Mouse (Mus musculus): ENCODE data around the gene Cerk. TPM values are rescaled to one million over a fixed set of nuclear protein-coding genes. Genes with fewer than 3 reads are reported as not detected.
"Not testable (repeated sequence)": the region's sequence is repeated elsewhere in the genome, so short reads cannot be mapped to it uniquely, and the experiment has no call there.

Gene Cerk
- polyA plus RNA-seq, 1 experiment from 2014 or later = 19.0 TPM

DNA sequence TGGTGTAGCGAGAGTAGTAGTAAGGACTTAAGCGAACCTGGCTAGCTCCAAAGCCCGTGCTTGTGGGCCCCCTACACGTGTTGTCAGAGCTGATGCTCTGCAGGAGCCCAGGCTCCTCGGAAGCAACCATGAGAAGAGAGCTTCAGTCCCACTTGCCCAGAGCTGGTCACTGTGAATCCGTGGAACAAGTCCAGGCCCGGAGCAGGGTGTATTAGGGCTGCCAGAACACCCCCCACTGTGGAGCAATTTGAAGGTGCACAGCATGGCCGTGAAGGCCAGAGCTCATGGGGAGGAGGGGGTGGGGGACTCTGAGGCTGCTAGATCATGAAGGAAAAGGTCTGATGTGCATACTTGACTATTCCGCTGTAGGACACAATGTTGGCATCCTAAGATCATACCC lies 84.4 kb downstream of the Cerk start:
- Histone ChIP-seq H3K4me2 (no peak overlapping the region), H3K27ac (no peak overlapping the region), H3K9me3 (replicated peaks) (no peaks in the 10 kb centered on the region), H3K9ac (no peak overlapping the region), H3K36me3 (ENCODE audit: poor library complexity, severe bottlenecking) (peaks cover 64% of the 10 kb centered on the region), H3K4me1 (peaks cover 7% of the 10 kb centered on the region), H3K27me3 (no peaks in the 10 kb centered on the region), H3K4me3 (no peak overlapping the region)
- 88% methylated on average over 9 of the region's 9 CpGs for WGBS
- no peak for ATAC-seq

DNA sequence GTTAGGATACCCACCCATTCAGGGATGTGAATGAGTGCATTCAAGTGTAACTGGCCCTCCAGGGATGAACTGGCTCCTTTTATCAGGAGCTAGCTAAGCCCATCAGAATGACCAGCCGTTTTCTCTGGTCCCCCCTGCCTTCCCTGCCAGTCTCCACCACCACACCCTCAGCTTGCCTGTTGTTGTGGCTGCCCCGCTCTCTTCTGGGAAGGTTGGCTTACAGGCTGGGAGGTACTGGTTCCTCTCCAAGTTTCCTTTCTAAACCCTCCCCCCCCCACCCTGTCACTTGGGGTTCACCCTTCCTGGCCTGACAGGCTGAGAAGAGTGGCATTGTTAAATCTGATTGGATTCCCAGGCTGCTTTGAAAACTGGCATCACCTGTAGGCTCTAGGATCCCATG lies 88.1 kb downstream of the Cerk start:
- no peaks in the 10 kb centered on the region for H3K27me3 ChIP-seq
- H3K4me3 ChIP-seq = no peak overlapping the region
- peak overlapping the region; percentile 16; the same call in 1 of the 2 replicates for H3K9ac ChIP-seq
- no peak overlapping the region for H3K27ac ChIP-seq
- peaks cover 7% of the 10 kb centered on the region for H3K4me1 ChIP-seq
- H3K36me3 ChIP-seq (ENCODE audit: poor library complexity, severe bottlenecking) = peaks cover 66% of the 10 kb centered on the region
- 27% methylated on average over 2 of the region's 2 CpGs for WGBS
- ATAC-seq = no peak
- no peak overlapping the region for H3K4me2 ChIP-seq
- H3K9me3 ChIP-seq (replicated peaks) = no peaks in the 10 kb centered on the region

DNA sequence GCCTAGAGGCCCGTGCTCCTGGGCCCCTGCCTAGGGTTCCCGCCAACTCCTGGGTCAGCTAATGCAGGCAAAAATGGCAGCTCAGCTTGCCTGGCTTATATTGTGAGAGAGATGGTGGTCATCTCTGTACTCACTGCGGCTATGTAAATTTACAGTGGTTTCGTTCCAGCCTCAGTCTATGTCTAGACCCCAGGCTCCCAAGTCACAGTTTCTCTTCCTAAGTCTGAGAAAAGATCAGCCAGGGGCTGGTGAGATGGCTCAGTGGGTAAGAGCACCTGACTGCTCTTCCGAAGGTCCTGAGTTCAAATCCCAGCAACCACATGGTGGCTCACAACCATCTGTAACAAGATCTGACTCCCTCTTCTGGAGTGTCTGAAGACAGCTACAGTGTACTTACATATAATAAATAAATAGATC lies 89.3 kb downstream of the Cerk start:
- not testable (repeated sequence) for ATAC-seq
- 99% methylated on average over 5 of the region's 5 CpGs for WGBS
- peaks cover 63% of the 10 kb centered on the region for H3K36me3 ChIP-seq (ENCODE audit: poor library complexity, severe bottlenecking)

DNA sequence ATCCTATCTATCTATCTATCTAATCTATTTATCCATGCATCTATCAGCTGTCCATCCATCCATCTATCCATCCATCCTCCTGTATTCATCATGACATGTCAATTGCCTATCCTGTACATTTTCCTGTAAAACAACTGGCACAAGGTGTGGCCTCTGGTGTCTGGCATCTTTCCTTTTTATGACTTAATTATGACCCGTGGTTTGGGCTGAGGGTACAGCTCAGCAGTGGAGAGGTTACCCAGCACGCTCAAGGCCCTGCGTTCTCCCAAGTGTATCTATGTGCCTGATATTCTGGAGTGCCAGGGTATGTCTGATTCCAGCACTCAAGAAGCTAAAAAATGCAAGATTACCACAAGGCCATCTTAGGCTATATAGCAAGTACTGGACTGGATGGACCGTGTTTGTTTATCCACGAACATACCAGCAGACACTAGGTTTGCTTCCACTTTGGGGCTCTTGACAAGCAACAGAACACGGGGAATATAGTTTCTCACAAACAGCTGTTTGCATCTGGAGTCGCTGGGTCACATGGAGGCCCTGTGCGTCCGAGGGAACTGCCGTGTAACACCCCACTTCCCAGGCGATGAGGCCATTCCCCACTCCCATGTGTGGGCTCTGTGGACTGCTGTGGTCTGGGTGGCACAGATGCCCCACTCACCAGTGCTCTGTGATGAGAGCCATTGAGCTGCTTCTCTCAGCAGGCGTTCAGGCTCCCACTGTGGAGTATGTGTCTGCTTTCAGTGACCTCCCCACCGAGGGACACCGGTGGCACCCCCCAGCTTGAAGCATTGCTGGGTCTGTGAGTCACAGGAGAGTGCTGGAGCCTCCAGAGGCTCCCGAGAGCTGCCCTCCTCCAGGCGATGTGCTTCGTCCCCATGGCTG lies 90.0 kb downstream of the Cerk start:
- 92% methylated on average over 17 of the region's 17 CpGs for WGBS
- ATAC-seq = no peak
- no peaks in the 10 kb centered on the region for H3K9me3 ChIP-seq (replicated peaks)
- H3K36me3 ChIP-seq (ENCODE audit: poor library complexity, severe bottlenecking) = peaks cover 63% of the 10 kb centered on the region
- H3K9ac ChIP-seq = no peak overlapping the region
- no peaks in the 10 kb centered on the region for H3K27me3 ChIP-seq
- peaks cover 12% of the 10 kb centered on the region for H3K4me1 ChIP-seq
- H3K4me2 ChIP-seq = no peak overlapping the region
- H3K27ac ChIP-seq = no peak overlapping the region
- H3K4me3 ChIP-seq = no peak overlapping the region

More for the DNA sequence above, 89.3 kb downstream of the Cerk start:
- H3K4me2 ChIP-seq; H3K9ac ChIP-seq; H3K9me3 ChIP-seq (replicated peaks); H3K27me3 ChIP-seq; H3K27ac ChIP-seq; H3K4me3 ChIP-seq: not testable (repeated sequence)
- H3K4me1 ChIP-seq = peaks cover 12% of the 10 kb centered on the region

DNA sequence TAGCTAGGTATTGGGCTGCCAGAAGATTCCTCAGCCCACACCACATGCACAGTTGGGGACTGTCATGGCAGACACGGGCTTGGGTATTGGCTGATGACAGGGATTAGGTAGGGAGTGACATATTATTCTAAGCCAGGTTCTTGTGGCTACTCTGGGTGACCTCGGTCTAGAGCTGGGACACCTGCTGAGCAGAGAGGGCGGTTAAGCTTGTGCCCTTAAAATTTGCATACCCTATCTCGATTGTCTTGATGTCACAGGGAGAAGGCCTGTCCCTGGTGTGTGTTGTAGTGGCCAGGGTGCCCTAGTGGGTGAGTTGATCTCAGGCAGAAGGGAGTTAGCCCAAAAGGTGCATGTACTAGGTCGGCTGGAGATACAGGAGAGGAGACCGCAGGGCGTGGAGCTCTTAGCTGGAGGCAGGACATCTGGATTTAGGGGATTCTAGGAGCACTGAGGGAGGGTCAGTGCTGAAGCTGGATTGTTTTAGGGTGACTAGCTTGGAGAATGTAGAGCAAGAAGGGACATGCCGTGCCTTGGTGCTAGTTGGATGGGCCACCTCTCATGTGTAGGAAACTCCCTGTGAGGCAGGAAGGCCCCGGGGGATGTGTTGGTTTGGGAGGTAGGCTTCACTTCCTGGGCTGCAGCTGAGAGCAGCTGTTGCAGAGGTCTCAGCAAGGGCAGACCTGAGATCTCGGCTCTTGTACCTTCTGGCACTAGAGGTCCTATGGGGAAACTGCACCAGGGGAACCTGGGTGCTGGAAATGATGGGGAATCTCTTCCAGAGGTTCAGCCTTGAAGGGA lies 91.4 kb downstream of the Cerk start:
- no peak overlapping the region for H3K4me3 ChIP-seq
- H3K4me1 ChIP-seq = peaks cover 25% of the 10 kb centered on the region
- ATAC-seq = no peak
- H3K4me2 ChIP-seq = no peak overlapping the region
- WGBS = 86% methylated on average over 10 of the region's 10 CpGs
- H3K27ac ChIP-seq = no peak overlapping the region
- peaks cover 58% of the 10 kb centered on the region for H3K36me3 ChIP-seq (ENCODE audit: poor library complexity, severe bottlenecking)
- no peaks in the 10 kb centered on the region for H3K9me3 ChIP-seq (replicated peaks)
- no peak overlapping the region for H3K9ac ChIP-seq
- H3K27me3 ChIP-seq = no peaks in the 10 kb centered on the region

DNA sequence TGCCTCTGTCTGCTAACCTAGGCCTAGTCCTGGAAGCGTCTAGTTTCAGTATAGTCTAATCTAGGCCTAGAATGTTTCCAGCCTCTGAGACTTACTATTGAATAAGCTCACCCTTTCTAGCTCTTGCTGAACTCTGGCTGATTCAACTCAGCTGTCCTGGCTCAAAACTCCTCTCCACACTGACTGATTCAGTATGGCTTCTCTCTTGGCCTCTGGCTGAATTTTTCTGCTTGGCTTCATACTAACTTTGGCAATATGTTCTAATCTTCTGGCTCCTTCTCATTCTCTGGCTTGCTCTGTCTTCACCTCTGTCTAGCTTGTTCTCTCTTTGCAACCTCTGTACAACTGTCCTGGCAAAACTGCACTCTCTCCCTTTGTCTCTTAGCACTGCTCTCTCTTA lies 92.7 kb downstream of the Cerk start:
- ATAC-seq = no peak
- peaks cover 47% of the 10 kb centered on the region for H3K36me3 ChIP-seq (ENCODE audit: poor library complexity, severe bottlenecking)
- no peaks in the 10 kb centered on the region for H3K27me3 ChIP-seq
- H3K27ac ChIP-seq = no peak overlapping the region
- no peak overlapping the region for H3K4me2 ChIP-seq
- no peak overlapping the region for H3K4me3 ChIP-seq
- H3K9ac ChIP-seq = no peak overlapping the region
- whole genome bisulfite sequencing = 80% methylated on average over 1 of the region's 1 CpGs
- no peaks in the 10 kb centered on the region for H3K9me3 ChIP-seq (replicated peaks)
- H3K4me1 ChIP-seq = peaks cover 36% of the 10 kb centered on the region

DNA sequence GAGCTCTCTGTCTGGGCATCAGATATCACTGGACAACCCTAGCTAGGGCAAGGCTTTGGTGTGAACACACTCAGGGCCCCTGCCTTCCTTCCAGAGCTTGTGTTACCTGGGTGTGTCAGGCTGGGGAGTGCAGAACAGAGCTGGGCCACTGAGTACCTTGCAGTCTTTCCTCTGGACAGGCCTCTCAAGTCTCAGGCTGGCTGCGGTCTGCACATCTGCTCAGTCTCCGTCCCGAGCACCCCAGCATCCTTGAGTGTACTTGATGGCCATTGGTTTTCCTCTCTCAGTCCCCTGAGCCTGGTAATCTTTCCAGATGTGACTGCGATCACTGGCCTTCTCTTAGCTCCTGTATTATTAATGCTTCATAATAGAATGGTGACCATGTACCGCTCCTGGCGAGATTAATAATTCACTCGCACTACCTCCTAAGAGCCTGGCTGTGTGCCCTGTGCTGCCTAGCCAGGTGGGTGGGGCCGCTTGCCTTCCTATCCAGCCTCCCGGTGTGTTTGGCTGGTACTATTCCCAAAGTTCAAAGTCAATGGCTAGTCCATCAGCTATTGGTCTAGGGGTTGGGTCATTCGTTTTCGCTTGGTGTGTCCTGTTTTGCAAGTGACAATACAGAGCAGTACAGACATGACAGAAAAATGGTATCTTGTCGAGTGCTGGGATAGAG lies 93.8 kb downstream of the Cerk start:
- Histone ChIP-seq H3K4me2 (no peak overlapping the region), H3K36me3 (ENCODE audit: poor library complexity, severe bottlenecking) (peaks cover 47% of the 10 kb centered on the region), H3K9me3 (replicated peaks) (no peaks in the 10 kb centered on the region), H3K27me3 (no peaks in the 10 kb centered on the region), H3K4me3 (no peak overlapping the region), H3K9ac (no peak overlapping the region), H3K27ac (no peak overlapping the region), H3K4me1 (peaks cover 39% of the 10 kb centered on the region)
- 94% methylated on average over 12 of the region's 12 CpGs for WGBS
- no peak for ATAC-seq

DNA sequence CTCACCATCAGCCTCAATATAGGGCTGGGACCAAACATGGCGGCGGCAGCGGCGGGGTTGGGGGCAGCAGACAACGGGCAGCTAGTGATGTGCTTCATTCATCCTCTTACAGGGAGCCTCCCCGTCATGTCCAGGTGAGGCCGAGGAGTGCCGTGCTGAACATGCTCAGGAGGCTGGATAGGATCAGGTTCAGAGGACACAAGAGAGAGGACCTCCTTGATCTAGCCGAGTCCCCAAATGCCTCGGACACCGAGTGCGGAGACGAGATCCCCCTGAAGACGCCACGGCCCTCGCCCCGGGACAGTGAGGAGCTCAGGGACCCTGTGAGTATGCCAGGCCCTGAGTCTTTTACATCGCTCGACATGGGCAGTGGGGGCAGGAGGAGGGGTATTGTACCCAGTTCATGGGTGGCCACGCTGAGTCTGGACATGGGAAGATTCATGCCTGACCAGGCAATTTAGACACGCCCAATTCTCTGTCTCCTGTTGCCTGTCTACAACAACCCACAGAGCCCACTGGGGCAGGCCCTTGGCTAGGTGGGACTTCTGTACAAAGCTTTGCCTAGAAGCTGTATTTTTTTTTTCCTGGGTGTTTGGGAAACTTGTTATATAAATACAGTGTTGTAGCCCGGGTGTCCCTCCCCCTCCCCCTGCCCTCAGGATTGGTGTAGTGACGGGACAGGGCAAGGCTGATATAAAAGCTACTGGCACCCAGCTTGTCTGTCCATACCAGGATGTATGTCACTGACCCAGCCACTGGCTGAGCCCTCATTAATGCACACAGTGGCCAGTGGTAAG lies 94.5 kb downstream of the Cerk start:
- no peak overlapping the region for H3K4me2 ChIP-seq
- no peak for ATAC-seq
- H3K9ac ChIP-seq = no peak overlapping the region
- no peak overlapping the region for H3K27ac ChIP-seq
- 90% methylated on average over 23 of the region's 23 CpGs for WGBS
- peaks cover 45% of the 10 kb centered on the region for H3K36me3 ChIP-seq (ENCODE audit: poor library complexity, severe bottlenecking)
- H3K9me3 ChIP-seq (replicated peaks) = no peaks in the 10 kb centered on the region
- peaks cover 47% of the 10 kb centered on the region for H3K4me1 ChIP-seq
- H3K4me3 ChIP-seq = no peak overlapping the region
- no peaks in the 10 kb centered on the region for H3K27me3 ChIP-seq

DNA sequence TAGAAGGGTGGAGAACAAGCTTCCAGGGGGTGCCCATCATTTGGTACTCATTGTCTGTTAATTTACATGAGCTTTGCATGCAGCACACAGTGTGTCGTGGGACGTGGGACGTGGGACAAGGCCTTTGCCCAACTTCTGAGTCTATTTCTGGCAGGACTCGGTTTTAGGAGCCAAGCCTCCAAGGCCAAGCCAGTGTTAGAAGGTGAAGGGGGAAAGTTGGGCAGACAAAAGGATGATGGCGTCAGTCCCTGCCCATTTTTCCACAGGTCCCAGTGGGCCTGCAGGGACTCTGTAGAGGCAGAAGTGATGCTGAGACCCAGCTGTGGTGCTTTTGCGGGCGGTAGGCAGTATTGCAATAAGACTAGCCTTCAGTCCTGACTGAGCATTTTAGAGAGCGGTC lies 95.4 kb downstream of the Cerk start:
- peaks cover 40% of the 10 kb centered on the region for H3K36me3 ChIP-seq (ENCODE audit: poor library complexity, severe bottlenecking)
- H3K4me2 ChIP-seq = no peak overlapping the region
- 94% methylated on average over 8 of the region's 8 CpGs for WGBS
- no peaks in the 10 kb centered on the region for H3K9me3 ChIP-seq (replicated peaks)
- 0 out of 2 replicates have a peak overlapping the region, but pooled peaks have one; percentile 3 for H3K27ac ChIP-seq
- no peaks in the 10 kb centered on the region for H3K27me3 ChIP-seq
- peaks cover 55% of the 10 kb centered on the region for H3K4me1 ChIP-seq
- H3K4me3 ChIP-seq = no peak overlapping the region
- no peak overlapping the region for H3K9ac ChIP-seq
- no peak for ATAC-seq

DNA sequence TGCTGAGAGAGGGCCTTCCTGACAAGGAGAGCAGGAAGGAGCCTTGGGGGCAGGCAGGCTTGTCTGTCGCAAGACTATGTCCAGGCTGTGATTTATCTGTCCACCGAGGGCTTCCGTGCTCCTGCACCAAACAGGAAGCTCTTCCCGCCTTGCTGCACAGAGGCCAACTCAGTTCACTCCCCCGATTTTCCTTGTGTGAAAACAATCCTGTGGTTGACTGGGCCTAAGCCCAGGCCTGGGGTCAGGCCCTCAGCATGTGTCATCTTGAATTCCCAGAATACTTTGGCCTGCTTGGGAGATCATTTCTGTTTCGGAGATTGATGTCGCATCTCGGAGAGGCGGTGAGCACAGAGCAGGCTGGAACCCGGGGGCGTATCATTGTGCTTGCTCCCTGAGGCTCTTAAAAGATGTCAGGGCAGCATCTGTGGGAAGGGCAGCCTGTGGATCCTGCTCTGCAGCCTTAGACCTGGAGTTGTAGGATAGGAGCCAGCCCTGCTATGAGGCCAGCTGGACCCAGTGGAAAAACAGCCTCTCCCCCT lies 95.9 kb downstream of the Cerk start:
- Histone ChIP-seq H3K36me3 (ENCODE audit: poor library complexity, severe bottlenecking) (peaks cover 36% of the 10 kb centered on the region), H3K27ac (peak overlapping the region; percentile 3; the same call in 1 of the 2 replicates), H3K27me3 (no peaks in the 10 kb centered on the region), H3K9me3 (replicated peaks) (no peaks in the 10 kb centered on the region), H3K9ac (no peak overlapping the region), H3K4me1 (peaks cover 60% of the 10 kb centered on the region), H3K4me2 (no peak overlapping the region), H3K4me3 (no peak overlapping the region)
- WGBS = 86% methylated on average over 11 of the region's 11 CpGs
- no peak for ATAC-seq
